Mouse (Mus musculus): ENCODE results near the gene Sde2. TPM values are rescaled to one million over a fixed set of nuclear protein-coding genes. Genes with fewer than 3 reads are reported as not detected.

The Sde2 gene
- polyA plus RNA-seq, 1 experiment from 2014 or later = 30.7 TPM

DNA sequence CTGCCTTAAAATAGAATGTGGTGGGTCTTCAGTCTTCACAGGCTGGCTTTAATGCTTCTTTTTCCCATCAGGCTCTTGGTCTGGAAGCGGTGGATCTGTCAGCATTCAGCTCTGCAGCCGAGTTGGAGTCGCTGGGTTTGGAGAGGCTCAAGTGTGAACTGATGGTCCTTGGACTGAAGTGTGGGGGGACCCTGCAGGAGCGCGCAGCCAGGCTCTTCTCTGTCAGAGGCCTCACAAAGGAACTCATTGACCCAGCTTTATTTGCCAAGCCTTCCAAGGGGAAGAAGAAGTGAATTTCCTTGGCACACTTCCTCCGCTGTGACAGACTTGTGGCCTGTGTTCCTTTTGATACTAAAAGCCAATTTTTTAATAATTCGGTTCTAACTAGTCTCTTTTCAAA, 15.1 kb downstream of the Sde2 start:
- Histone ChIP-seq H3K27ac (ENCODE audit: poor library complexity, severe bottlenecking) (no peak overlapping the region; the same call in 1 of the 2 replicates), H3K4me1 (replicated peaks) (peaks cover 17% of the 10 kb centered on the region), H3K9me3 (replicated peaks) (no peaks in the 10 kb centered on the region), H3K4me3 (no peak overlapping the region), H3K9ac (no peak overlapping the region), H3K4me2 (no peak overlapping the region), H3K36me3 (peaks cover 66% of the 10 kb centered on the region), H3K27me3 (replicated peaks) (no peaks in the 10 kb centered on the region)
- no peak for ATAC-seq (ENCODE audit: insufficient number of reproducible peaks, low FRiP score)
- WGBS = 78% methylated on average over 7 of the region's 7 CpGs

DNA sequence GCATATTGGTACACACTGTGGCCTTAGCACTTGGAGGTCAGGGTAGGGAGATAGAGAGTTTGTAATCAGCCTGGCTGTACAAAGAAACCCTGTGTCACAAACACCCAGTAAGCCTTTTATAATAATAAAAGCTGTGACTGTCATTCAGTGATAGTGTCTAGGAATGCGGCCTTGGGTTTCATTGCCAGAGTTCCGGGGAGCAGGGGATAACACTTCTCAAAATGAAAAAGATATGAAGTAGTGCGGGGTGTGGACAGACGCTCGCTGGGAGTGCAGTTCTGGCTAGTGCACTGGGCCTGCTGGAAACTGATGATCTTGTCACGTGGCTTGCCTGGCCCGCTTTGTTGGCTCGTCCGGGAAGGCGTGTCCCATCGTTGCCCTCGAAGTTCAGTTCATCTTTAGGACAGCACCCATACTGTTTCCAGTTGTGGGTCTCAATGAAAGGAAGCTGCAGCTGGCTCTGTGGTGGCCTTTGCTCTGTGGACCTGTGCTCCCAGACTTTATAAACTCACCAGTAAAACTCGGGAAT, 19.3 kb downstream of the Sde2 start:
- no peak overlapping the region for H3K9ac ChIP-seq
- 43% methylated on average over 13 of the region's 13 CpGs for WGBS
- no peak for ATAC-seq (ENCODE audit: insufficient number of reproducible peaks, low FRiP score)
- peaks cover 3% of the 10 kb centered on the region; the same call in 1 of the 2 replicates for H3K9me3 ChIP-seq (replicated peaks)
- H3K4me3 ChIP-seq = no peak overlapping the region
- H3K4me2 ChIP-seq = peak overlapping the region; percentile 17
- peaks cover 17% of the 10 kb centered on the region for H3K4me1 ChIP-seq (replicated peaks)
- no peak overlapping the region for H3K27ac ChIP-seq (ENCODE audit: poor library complexity, severe bottlenecking)
- H3K27me3 ChIP-seq (replicated peaks) = no peaks in the 10 kb centered on the region
- peaks cover 30% of the 10 kb centered on the region for H3K36me3 ChIP-seq

DNA sequence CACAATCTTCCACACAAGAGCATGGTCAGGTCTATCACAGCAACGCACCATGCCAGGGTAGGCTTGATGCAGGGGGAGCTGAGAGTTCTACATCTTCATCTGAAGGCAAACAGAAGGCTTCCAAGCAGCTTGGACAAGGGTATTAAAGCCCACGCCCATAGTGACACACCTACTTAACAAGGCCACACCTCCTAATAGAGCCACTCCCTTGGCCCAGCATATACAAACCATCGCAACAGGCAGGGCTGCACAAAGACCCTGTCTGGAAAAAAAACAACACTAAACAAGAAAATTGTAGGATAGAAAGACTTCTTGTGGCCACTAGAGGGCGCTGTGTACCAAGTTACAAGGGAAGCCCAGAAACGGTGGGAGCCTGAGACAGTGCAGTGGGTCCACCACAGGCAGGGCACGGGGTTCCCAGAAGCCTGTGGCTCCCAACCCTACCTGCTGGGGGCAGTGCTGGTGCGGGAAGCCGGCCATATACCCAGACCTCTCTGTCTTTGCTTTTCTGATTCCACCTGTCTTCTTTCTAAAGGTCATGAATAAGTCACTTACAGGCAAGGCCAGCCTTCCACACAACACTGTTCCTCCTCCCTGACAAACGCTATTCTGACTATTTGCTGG, 23.0 kb downstream of the Sde2 start:
- H3K27me3 ChIP-seq (replicated peaks) = no peaks in the 10 kb centered on the region
- no peaks in the 10 kb centered on the region for H3K36me3 ChIP-seq
- H3K4me3 ChIP-seq = no peak overlapping the region
- H3K9ac ChIP-seq = no peak overlapping the region
- no peak for ATAC-seq (ENCODE audit: insufficient number of reproducible peaks, low FRiP score)
- H3K4me2 ChIP-seq = no peak overlapping the region
- WGBS = 21% methylated on average over 9 of the region's 9 CpGs
- H3K27ac ChIP-seq (ENCODE audit: poor library complexity, severe bottlenecking) = no peak overlapping the region
- peaks cover 13% of the 10 kb centered on the region for H3K4me1 ChIP-seq (replicated peaks)
- H3K9me3 ChIP-seq (replicated peaks) = peaks cover 3% of the 10 kb centered on the region; the same call in 1 of the 2 replicates

DNA sequence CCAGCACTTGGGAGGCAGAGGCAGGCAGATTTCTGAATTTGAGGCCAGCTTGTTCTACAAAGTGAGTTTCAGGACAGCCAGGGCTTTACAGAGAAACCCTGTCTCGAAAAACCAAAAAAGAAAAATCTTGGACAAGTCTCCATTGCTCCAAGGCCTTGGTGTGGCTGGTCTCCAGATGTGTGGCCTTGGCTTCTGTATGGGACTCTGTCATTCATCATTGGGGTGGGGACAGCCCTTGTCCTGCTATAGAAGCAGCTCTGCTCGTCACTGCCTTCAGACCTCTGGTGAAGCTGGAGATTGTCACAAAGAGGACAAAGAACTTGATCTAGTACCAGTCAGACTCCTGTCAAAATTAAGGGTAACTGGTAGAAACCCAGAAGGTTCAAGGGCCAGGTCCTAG, 23.7 kb downstream of the Sde2 start:
- peaks cover 3% of the 10 kb centered on the region; the same call in 1 of the 2 replicates for H3K9me3 ChIP-seq (replicated peaks)
- no peak overlapping the region for H3K27ac ChIP-seq (ENCODE audit: poor library complexity, severe bottlenecking)
- H3K4me3 ChIP-seq = no peak overlapping the region
- ATAC-seq (ENCODE audit: insufficient number of reproducible peaks, low FRiP score) = no peak
- WGBS = 56% methylated on average over 2 of the region's 2 CpGs
- H3K4me1 ChIP-seq (replicated peaks) = peaks cover 12% of the 10 kb centered on the region
- no peak overlapping the region for H3K9ac ChIP-seq
- H3K36me3 ChIP-seq = no peaks in the 10 kb centered on the region
- no peak overlapping the region for H3K4me2 ChIP-seq
- H3K27me3 ChIP-seq (replicated peaks) = no peaks in the 10 kb centered on the region

DNA sequence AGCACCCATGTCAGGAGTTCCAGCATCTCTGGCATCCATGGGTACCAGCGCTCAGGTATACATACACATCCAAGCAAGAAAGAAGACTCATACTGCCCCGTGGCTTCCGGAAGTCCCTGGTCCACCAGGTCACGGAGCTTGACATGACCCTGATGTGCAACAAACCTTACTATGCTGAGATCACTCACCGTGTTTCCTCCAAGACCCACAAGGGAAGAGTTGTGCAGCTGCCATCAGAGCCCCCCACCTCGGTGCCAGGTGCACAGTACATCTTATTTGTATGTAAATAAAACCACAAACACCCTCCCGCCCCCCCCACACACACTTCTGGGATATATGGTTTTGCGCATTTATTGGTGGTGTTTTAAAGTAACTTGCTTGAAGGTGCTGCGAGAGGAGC, 24.2 kb downstream of the Sde2 start:
- ATAC-seq (ENCODE audit: insufficient number of reproducible peaks, low FRiP score) = no peak
- Histone ChIP-seq H3K4me3 (no peak overlapping the region), H3K4me2 (no peak overlapping the region), H3K27ac (ENCODE audit: poor library complexity, severe bottlenecking) (no peak overlapping the region), H3K36me3 (no peaks in the 10 kb centered on the region), H3K27me3 (replicated peaks) (no peaks in the 10 kb centered on the region), H3K9ac (no peak overlapping the region), H3K9me3 (replicated peaks) (peaks cover 3% of the 10 kb centered on the region; the same call in 1 of the 2 replicates), H3K4me1 (replicated peaks) (peaks cover 7% of the 10 kb centered on the region)
- 84% methylated on average over 9 of the region's 9 CpGs for WGBS

DNA sequence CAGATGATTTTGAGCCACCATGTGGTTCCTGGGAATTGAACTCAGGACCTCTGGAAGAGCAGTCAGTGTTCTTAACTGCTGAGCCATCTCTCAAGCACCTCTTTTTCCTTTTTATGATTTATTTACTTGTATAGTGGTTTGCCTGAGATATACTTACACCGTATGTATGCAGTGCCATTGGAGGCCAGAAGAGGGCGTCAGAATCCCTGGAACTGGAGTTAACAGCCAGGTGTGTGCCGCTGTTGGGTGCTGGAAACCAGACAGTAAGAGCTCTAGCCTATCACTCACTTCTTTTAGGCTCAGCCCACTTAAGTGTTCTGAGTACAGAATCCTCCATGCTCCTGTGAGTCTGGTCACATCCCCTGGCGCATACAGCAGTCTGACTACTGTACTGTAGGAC, 26.5 kb downstream of the Sde2 start:
- Histone ChIP-seq H3K9me3 (replicated peaks) (peaks cover 3% of the 10 kb centered on the region; the same call in 1 of the 2 replicates), H3K4me1 (replicated peaks) (no peaks in the 10 kb centered on the region), H3K4me2 (no peak overlapping the region), H3K27ac (ENCODE audit: poor library complexity, severe bottlenecking) (no peak overlapping the region), H3K9ac (no peak overlapping the region), H3K27me3 (replicated peaks) (no peaks in the 10 kb centered on the region), H3K36me3 (no peaks in the 10 kb centered on the region), H3K4me3 (no peak overlapping the region)
- no peak for ATAC-seq (ENCODE audit: insufficient number of reproducible peaks, low FRiP score)
- 75% methylated on average over 4 of the region's 4 CpGs for WGBS

DNA sequence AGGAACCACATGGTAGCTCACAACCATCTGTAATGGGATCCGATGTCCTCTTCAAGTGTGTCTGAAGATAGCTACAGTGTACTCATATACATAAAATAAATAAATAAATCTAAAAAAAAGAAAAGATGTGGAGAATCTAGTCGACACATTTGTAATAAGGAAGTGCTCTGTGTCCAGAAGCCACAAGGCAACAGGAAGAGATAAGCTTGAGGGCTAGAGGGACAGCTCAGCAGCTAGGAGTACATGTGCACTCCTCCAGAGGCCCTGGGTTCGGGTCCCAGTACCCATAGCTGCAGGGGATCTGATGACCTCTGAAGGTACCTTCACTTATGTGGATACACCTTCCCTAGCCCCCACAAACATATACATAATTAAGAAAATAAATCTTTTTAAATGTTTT, 30.8 kb downstream of the Sde2 start:
- Histone ChIP-seq H3K4me1 (replicated peaks) (peaks cover 14% of the 10 kb centered on the region), H3K36me3 (no peaks in the 10 kb centered on the region), H3K9me3 (replicated peaks) (no peaks in the 10 kb centered on the region), H3K27ac (ENCODE audit: poor library complexity, severe bottlenecking) (no peak overlapping the region), H3K4me3 (no peak overlapping the region), H3K9ac (no peak overlapping the region), H3K4me2 (no peak overlapping the region), H3K27me3 (replicated peaks) (peaks cover 6% of the 10 kb centered on the region)
- no peak for ATAC-seq (ENCODE audit: insufficient number of reproducible peaks, low FRiP score)
- 59% methylated on average over 3 of the region's 3 CpGs for WGBS

DNA sequence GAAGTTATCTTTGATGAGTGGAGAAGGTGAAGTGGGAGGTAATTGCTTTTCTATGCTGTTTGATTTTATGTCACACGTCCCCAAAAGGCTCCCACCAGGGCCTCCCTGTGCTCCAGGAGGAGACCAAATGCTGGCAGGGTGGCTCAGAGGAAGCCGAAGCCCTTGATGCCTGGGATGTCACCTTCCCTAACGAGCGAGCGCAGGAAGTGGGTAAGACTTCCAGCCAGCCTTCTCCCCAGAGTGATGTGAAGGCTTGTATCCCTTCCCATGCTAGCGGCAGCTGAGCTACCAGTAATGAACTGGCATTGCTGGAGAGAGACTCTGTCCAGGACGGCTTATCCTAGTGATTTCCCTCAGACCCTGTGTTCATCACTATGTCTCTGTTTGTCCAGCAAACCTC, 32.8 kb downstream of the Sde2 start:
- Histone ChIP-seq H3K27ac (ENCODE audit: poor library complexity, severe bottlenecking) (no peak overlapping the region), H3K9ac (no peak overlapping the region), H3K4me2 (no peak overlapping the region), H3K4me1 (replicated peaks) (peaks cover 22% of the 10 kb centered on the region), H3K27me3 (replicated peaks) (peaks cover 12% of the 10 kb centered on the region), H3K9me3 (replicated peaks) (no peaks in the 10 kb centered on the region), H3K4me3 (no peak overlapping the region), H3K36me3 (no peaks in the 10 kb centered on the region)
- 18% methylated on average over 7 of the region's 7 CpGs for WGBS
- no peak for ATAC-seq (ENCODE audit: insufficient number of reproducible peaks, low FRiP score)

DNA sequence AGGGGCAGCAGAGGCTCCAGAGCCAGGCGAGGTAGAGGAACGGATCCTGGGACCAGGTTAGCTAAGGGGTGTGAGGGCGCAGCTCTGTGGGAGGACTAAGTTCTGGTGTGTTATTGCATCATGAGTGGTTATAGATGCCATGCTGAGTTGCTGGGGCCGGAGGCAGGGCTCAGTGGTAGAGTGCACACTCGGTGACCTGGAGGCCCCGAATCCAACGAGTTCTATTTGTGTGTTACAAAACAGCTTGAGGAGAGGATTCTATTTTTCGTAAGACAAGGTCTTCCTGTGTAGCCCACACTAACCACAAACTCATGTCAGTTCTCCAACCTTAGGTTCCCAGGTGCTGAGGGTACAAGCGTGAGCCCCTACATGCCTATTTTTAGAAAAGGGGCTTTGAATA, 33.6 kb downstream of the Sde2 start:
- ATAC-seq (ENCODE audit: insufficient number of reproducible peaks, low FRiP score) = no peak
- H3K4me2 ChIP-seq = no peak overlapping the region
- H3K27ac ChIP-seq (ENCODE audit: poor library complexity, severe bottlenecking) = no peak overlapping the region
- H3K9ac ChIP-seq = no peak overlapping the region
- WGBS = 59% methylated on average over 9 of the region's 9 CpGs
- no peaks in the 10 kb centered on the region for H3K9me3 ChIP-seq (replicated peaks)
- peaks cover 27% of the 10 kb centered on the region for H3K4me1 ChIP-seq (replicated peaks)
- no peaks in the 10 kb centered on the region for H3K36me3 ChIP-seq
- H3K4me3 ChIP-seq = no peak overlapping the region
- peaks cover 12% of the 10 kb centered on the region for H3K27me3 ChIP-seq (replicated peaks)

DNA sequence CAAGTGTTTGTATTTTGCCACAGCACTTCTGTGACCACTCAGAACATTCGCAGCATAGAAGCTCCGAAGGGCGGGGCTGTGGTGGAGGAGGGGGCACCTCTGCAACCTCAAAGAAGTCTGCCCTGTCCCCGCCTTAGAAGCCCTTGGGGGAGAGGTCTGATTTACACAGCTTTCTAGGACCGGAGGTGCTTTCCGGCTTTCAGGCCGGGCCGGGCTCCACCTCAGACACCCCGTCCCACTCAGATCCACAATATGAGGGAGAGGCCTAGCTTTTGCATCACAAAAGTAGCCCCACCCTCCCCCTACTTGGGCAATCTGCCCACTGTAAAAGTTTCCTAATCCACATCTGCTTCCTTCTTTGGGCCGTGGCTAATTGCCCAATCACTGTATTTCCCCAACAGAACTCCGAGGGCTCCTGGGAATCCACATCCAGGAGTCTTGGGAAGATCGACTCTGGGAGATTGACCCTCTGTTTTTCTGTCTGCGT, 37.7 kb downstream of the Sde2 start:
- 0 out of 2 replicates have a peak overlapping the region, but pooled peaks have one; percentile 11 for H3K9ac ChIP-seq
- no peaks in the 10 kb centered on the region for H3K9me3 ChIP-seq (replicated peaks)
- H3K36me3 ChIP-seq = no peaks in the 10 kb centered on the region
- peak overlapping the region; percentile 52 for H3K4me2 ChIP-seq
- H3K4me3 ChIP-seq = no peak overlapping the region
- peaks cover 35% of the 10 kb centered on the region for H3K27me3 ChIP-seq (replicated peaks)
- peaks cover 34% of the 10 kb centered on the region for H3K4me1 ChIP-seq (replicated peaks)
- WGBS = 9% methylated on average over 13 of the region's 13 CpGs
- H3K27ac ChIP-seq (ENCODE audit: poor library complexity, severe bottlenecking) = no peak overlapping the region
- ATAC-seq (ENCODE audit: insufficient number of reproducible peaks, low FRiP score) = peak; percentile 60

DNA sequence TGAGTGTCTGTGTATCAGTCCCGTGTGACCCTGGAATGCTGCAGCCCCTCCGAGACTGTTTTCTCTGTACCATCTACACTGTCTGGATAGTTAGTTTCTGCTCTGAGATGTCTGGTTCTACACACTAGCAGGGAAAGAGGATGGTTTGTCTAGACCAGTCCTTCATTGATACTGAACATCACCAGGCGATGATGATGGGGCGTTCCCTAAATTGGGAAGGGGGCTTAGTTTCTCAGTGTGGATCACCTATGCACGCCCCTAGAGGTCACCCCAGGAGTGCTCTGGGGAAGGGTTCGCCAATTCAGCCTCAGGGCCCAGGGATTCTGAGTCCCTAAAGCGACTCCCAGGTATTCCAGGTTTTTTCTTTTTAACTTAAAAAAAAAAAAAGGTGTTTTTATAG, 38.2 kb downstream of the Sde2 start:
- peaks cover 30% of the 10 kb centered on the region for H3K4me1 ChIP-seq (replicated peaks)
- 38% methylated on average over 7 of the region's 7 CpGs for WGBS
- no peak overlapping the region for H3K27ac ChIP-seq (ENCODE audit: poor library complexity, severe bottlenecking)
- no peaks in the 10 kb centered on the region for H3K36me3 ChIP-seq
- H3K9me3 ChIP-seq (replicated peaks) = no peaks in the 10 kb centered on the region
- ATAC-seq (ENCODE audit: insufficient number of reproducible peaks, low FRiP score) = no peak
- peak overlapping the region; percentile 52; the same call in 1 of the 2 replicates for H3K4me2 ChIP-seq
- no peak overlapping the region for H3K4me3 ChIP-seq
- 0 out of 2 replicates have a peak overlapping the region, but pooled peaks have one; percentile 11 for H3K9ac ChIP-seq
- H3K27me3 ChIP-seq (replicated peaks) = peaks cover 41% of the 10 kb centered on the region
